Mouse (Mus musculus): ENCODE results near the gene Spon1. TPM values are rescaled to one million over a fixed set of nuclear protein-coding genes. Genes with fewer than 3 reads are reported as not detected.

Gene Spon1
- total RNA-seq, 2 experiments from 2014 or later, result 3.0 to 6.6 TPM

- DNase-seq, result no peak
These were observed 240.7 kb downstream of the Spon1 start for GRCm38 (mm10) chr7:114006456-114006855.

GRCm38 (mm10) chr7:114007565-114007964 lies 241.8 kb downstream of the Spon1 start:
- DNase-seq, result no peak

- no peak for DNase-seq
These were observed 246.1 kb downstream of the Spon1 start for GRCm38 (mm10) chr7:114011726-114012443.

- DNase-seq, result no peak
These were observed 250.5 kb downstream of the Spon1 start for GRCm38 (mm10) chr7:114016001-114016949.

GRCm38 (mm10) chr7:114018861-114019260 lies 253.1 kb downstream of the Spon1 start:
- no peak for DNase-seq

- DNase-seq, result no peak
These were observed 254.4 kb downstream of the Spon1 start for GRCm38 (mm10) chr7:114020057-114020703.

- DNase-seq, result peak; percentile 30
These were observed 254.9 kb downstream of the Spon1 start for GRCm38 (mm10) chr7:114020704-114021093.

- DNase-seq, result no peak
These were observed 261.1 kb downstream of the Spon1 start for GRCm38 (mm10) chr7:114026923-114027322.

- no peak for DNase-seq
These were observed 261.6 kb downstream of the Spon1 start for GRCm38 (mm10) chr7:114027406-114027805.

- DNase-seq, result no peak
These were observed 263.0 kb downstream of the Spon1 start for GRCm38 (mm10) chr7:114028828-114029227.

GRCm38 (mm10) chr7:114029596-114029995 lies 263.8 kb downstream of the Spon1 start:
- DNase-seq, result peak; percentile 82

- DNase-seq, result no peak
These were observed 271.4 kb downstream of the Spon1 start for GRCm38 (mm10) chr7:114037237-114037636.

- DNase-seq, result no peak
These were observed 275.6 kb downstream of the Spon1 start for GRCm38 (mm10) chr7:114041349-114041748.

GRCm38 (mm10) chr7:114042973-114043928 lies 277.5 kb downstream of the Spon1 start:
- no peak for DNase-seq

GRCm38 (mm10) chr7:114043929-114044549 lies 278.2 kb downstream of the Spon1 start:
- no peak for DNase-seq

- no peak for DNase-seq
These were observed 280.0 kb downstream of the Spon1 start for GRCm38 (mm10) chr7:114045814-114046213.

GRCm38 (mm10) chr7:114053720-114054119 lies 287.9 kb downstream of the Spon1 start:
- no peak for DNase-seq

- no peak for DNase-seq
These were observed 292.4 kb downstream of the Spon1 start for GRCm38 (mm10) chr7:114058166-114058565.

- DNase-seq, result no peak
These were observed 293.2 kb downstream of the Spon1 start for GRCm38 (mm10) chr7:114058927-114059441.

- no peak for DNase-seq
These were observed 294.6 kb downstream of the Spon1 start for GRCm38 (mm10) chr7:114060445-114060844.

GRCm38 (mm10) chr7:114062451-114062850 lies 296.7 kb downstream of the Spon1 start:
- no peak for DNase-seq

Measured in gastrocnemius, postnatal 25 days (tissue).